ENCODE assay signal across 26 mouse cellular contexts in genomic region chr14:46815640-46816039, GRCm38 (mm10). TPM values are rescaled to one million over a fixed set of nuclear protein-coding genes. Genes with fewer than 3 reads are reported as not detected.
DNase-seq lines count a peak whose midpoint lies in the region; ATAC-seq lines count a peak whose summit lies in the region.
"Had no signal": no experiment of that assay in that cellular context is flagged by ENCODE, and none has a peak within 500 bp of the region (broad histone marks: within the 10 kb centered on the region; RNA-seq: fewer than 3 reads in every experiment).

No protein-coding gene starts in this region.

- peak overlapping the region; percentile 43; the same call in 1 of the 2 replicates for H3K27ac ChIP-seq in liver, embryonic 13.5 days
- H3K27ac ChIP-seq: embryonic facial prominence, embryonic 13.5 days; gastrocnemius, adult 2 months; hindbrain, postnatal 0 days; kidney, postnatal 0 days; limb, embryonic 10.5 days; macrophage; midbrain, embryonic 13.5 days; neural tube, embryonic 12.5 days had no signal

- H3K4me1 ChIP-seq in liver, embryonic 13.5 days (replicated peaks): peaks cover 49% of the 10 kb centered on the region

- ATAC-seq in liver, embryonic 13.5 days (ENCODE audit: low read depth): peak; percentile 89
- ATAC-seq in megakaryocyte-erythroid progenitor cell, adult 5-6 weeks (replicated peaks; ENCODE audit: low FRiP score, low TSS enrichment, poor library complexity, severe bottlenecking): peak; percentile 87
- ATAC-seq: forebrain, embryonic 14.5 days; hindbrain, postnatal 0 days; intestine, embryonic 16.5 days; lung, postnatal 0 days; midbrain, embryonic 13.5 days had no signal

- no peaks in the 10 kb centered on the region for H3K27me3 ChIP-seq in liver, embryonic 13.5 days
- H3K27me3 ChIP-seq: embryonic facial prominence, embryonic 13.5 days; midbrain, embryonic 13.5 days; neural tube, embryonic 12.5 days had no signal

- WGBS in liver, embryonic 13.5 days (ENCODE audit: insufficient replicate concordance): 33% methylated on average over 6 of the region's 6 CpGs

- H3K4me2 ChIP-seq in liver, embryonic 13.5 days: peak overlapping the region; percentile 20; the same call in 1 of the 2 replicates
- H3K4me2 ChIP-seq: embryonic facial prominence, embryonic 13.5 days; midbrain, embryonic 13.5 days; neural tube, embryonic 12.5 days had no signal

- no peaks in the 10 kb centered on the region for H3K9me3 ChIP-seq in liver, embryonic 13.5 days (replicated peaks)
- H3K9me3 ChIP-seq: embryonic facial prominence, embryonic 13.5 days; limb, embryonic 10.5 days; midbrain, embryonic 13.5 days; neural tube, embryonic 12.5 days had no signal

- DNase-seq in heart, adult 11 months: peak; percentile 53
- DNase-seq in heart, adult 9 months (ENCODE audit: low spot score in 2 of 2): no peak
- DNase-seq in testis, postnatal 10 days (ENCODE audit: low spot score): peak; percentile 21
- no peak for DNase-seq in testis, postnatal 14 days (ENCODE audit: low spot score)
- DNase-seq in liver, embryonic 13.5 days: no peak
- no peak for DNase-seq in adrenal gland, adult (ENCODE audit: inconsistent age in 2 of 2, low spot score in 1 of 2)
- DNase-seq in layer of hippocampus, postnatal 14 days (ENCODE audit: low spot score in 2 of 2): no peak
- DNase-seq: adrenal gland, postnatal 36 days; cerebellum, adult 18-20 months; cerebellum, postnatal 14 days; gastrocnemius, adult 2 months; right cerebral cortex, postnatal 25 days; spleen, adult 18-20 months; thymus, postnatal 14 days had no signal

- H3K36me3 ChIP-seq in liver, embryonic 13.5 days: peaks cover 54% of the 10 kb centered on the region

- H3K4me3 ChIP-seq in liver, embryonic 13.5 days (replicated peaks): no peak overlapping the region
- H3K4me3 ChIP-seq: embryonic facial prominence, embryonic 13.5 days; gastrocnemius, adult 2 months; limb, embryonic 10.5 days; midbrain, embryonic 13.5 days; neural tube, embryonic 12.5 days had no signal

- no peak overlapping the region for H3K9ac ChIP-seq in liver, embryonic 13.5 days
- H3K9ac ChIP-seq: embryonic facial prominence, embryonic 13.5 days; midbrain, embryonic 13.5 days; neural tube, embryonic 12.5 days had no signal

RNA-seq across cellular contexts. Expression of gene Gmfb, which starts 6.4 kb away (rescaled TPM):
- polyA plus RNA-seq in liver, embryonic 13.5 days (2015; fragmentation: Nextera tagmentation; extraction: Ambion mirVana): 34.0 and 53.5 TPM in 2 replicates
- 51.5 and 57.9 TPM in 2 replicates for total RNA-seq in megakaryocyte-erythroid progenitor cell, adult 5-6 weeks (2014; fragmentation: Nextera tagmentation)
- total RNA-seq in megakaryocyte-erythroid progenitor cell, adult 5-6 weeks (2017): 84.5 and 101 TPM in 2 replicates
- total RNA-seq in layer of hippocampus, postnatal 14 days (2021): 100 to 1,000 TPM; 167 to 184 TPM

RNA-seq across cellular contexts. Expression of gene Cgrrf1, which starts 16.3 kb away (rescaled TPM):
- 19.0 and 19.2 TPM in 2 replicates for polyA plus RNA-seq in liver, embryonic 13.5 days (2015; fragmentation: Nextera tagmentation; extraction: Ambion mirVana)
- total RNA-seq in megakaryocyte-erythroid progenitor cell, adult 5-6 weeks (2014; fragmentation: Nextera tagmentation): 21.1 and 21.5 TPM in 2 replicates
- total RNA-seq in megakaryocyte-erythroid progenitor cell, adult 5-6 weeks (2017): 7.8 and 18.8 TPM in 2 replicates
- total RNA-seq in layer of hippocampus, postnatal 14 days (2021): 10 to 100 TPM; 17.5 to 21.5 TPM

RNA-seq across cellular contexts. Expression of gene Cnih1, which starts 27.4 kb away (rescaled TPM):
- polyA plus RNA-seq in liver, embryonic 13.5 days (2015; fragmentation: Nextera tagmentation; extraction: Ambion mirVana): 101 and 112 TPM in 2 replicates
- total RNA-seq in megakaryocyte-erythroid progenitor cell, adult 5-6 weeks (2014; fragmentation: Nextera tagmentation): 91.7 and 93.1 TPM in 2 replicates
- total RNA-seq in megakaryocyte-erythroid progenitor cell, adult 5-6 weeks (2017): 56.0 and 72.4 TPM in 2 replicates
- 10 to 100 TPM; 66.1 to 69.6 TPM for total RNA-seq in layer of hippocampus, postnatal 14 days (2021)

RNA-seq across cellular contexts. Expression of gene Cdkn3, which starts 55.3 kb away (rescaled TPM):
- polyA plus RNA-seq in liver, embryonic 13.5 days (2015; fragmentation: Nextera tagmentation; extraction: Ambion mirVana): 114 and 117 TPM in 2 replicates
- 11.7 and 17.5 TPM in 2 replicates for total RNA-seq in megakaryocyte-erythroid progenitor cell, adult 5-6 weeks (2014; fragmentation: Nextera tagmentation)
- 13.0 and 16.6 TPM in 2 replicates for total RNA-seq in megakaryocyte-erythroid progenitor cell, adult 5-6 weeks (2017)
- total RNA-seq in layer of hippocampus, postnatal 14 days (2021): 1 to 10 TPM in 1 of 2 experiments, under 1 TPM in 1; 0.44 to 1.0 TPM
- total RNA-seq: gastrocnemius, adult 2 months; liver, adult 2 months had no signal

Comparison
In these comparisons a context has a peak if more than half of its experiments do, and no peak if none do; other contexts are left out.
1. DNase-seq: peak in heart, adult 11 months (single experiment) and testis, postnatal 10 days (single experiment); none in heart, adult 9 months (0 of 2), testis, postnatal 14 days (single experiment), liver, embryonic 13.5 days (single experiment), adrenal gland, adult (0 of 2) and layer of hippocampus, postnatal 14 days (0 of 2).